Mouse (Mus musculus) CH12.LX (cell line): Measurements from ENCODE around the gene Zfp575. TPM values are rescaled to one million over a fixed set of nuclear protein-coding genes. Genes with fewer than 3 reads are reported as not detected.

Experiments
- DNase-seq: peaks from one replicate; pipeline ENCODE4 v3.0.0-alpha.2; 2013; ENCODE audit errors: extremely low read depth
- H3K27ac ChIP-seq: 2 replicates; pipeline ENCODE4 v1.5.1; 2012; ENCODE audit warnings: low read depth, mild to moderate bottlenecking, control low read depth, moderate library complexity; ENCODE audit not compliant: insufficient read depth
- H3K27me3 ChIP-seq: replicated peaks from 2 replicates; pipeline ENCODE3; 2012; ENCODE audit warnings: inconsistent platforms
- H3K36me3 ChIP-seq, 2 experiments: replicated peaks in 1 of 2; 2 replicates each; pipeline versions ENCODE3 to v1.6.1; 2012; ENCODE audit warnings: inconsistent platforms in 1 of 2, low read length in 1 of 2, mild to moderate bottlenecking in 1 of 2, mixed read lengths in 1 of 2, moderate library complexity in 1 of 2; ENCODE audit not compliant: control insufficient read depth in 1 of 2, insufficient read depth in 1 of 2
- H3K4me1 ChIP-seq, 2 experiments: 2 replicates each; pipeline ENCODE4 v1.6.1; 2012; ENCODE audit warnings: inconsistent platforms in 1 of 2, moderate library complexity in 1 of 2; ENCODE audit not compliant: insufficient read depth in 2 of 2, control insufficient read depth in 1 of 2
- H3K4me2 ChIP-seq: 2 replicates; pipeline ENCODE4 v1.6.1; 2012; ENCODE audit warnings: low read depth, mild to moderate bottlenecking, control low read depth; ENCODE audit not compliant: poor library complexity, insufficient read depth, severe bottlenecking
- H3K4me3 ChIP-seq, 3 experiments: fragments of 150-350 bp in 1 of 3; sonication (generic) in 1 of 3; replicated peaks in 1 of 3; 2 replicates each; pipeline versions ENCODE3 to v1.5.1; 2011 to 2012; ENCODE audit warnings: low read depth in 2 of 3, low read length in 2 of 3, mild to moderate bottlenecking in 2 of 3, moderate library complexity in 2 of 3, control low read depth in 1 of 3, improper control_type of control experiment in 1 of 3, inconsistent platforms in 1 of 3, mixed read lengths in 1 of 3; ENCODE audit not compliant: poor library complexity in 1 of 3
- H3K79me2 ChIP-seq: replicated peaks from 2 replicates; pipeline ENCODE4 v1.6.1; 2012; ENCODE audit warnings: mild to moderate bottlenecking, moderate library complexity; ENCODE audit not compliant: control insufficient read depth, poor library complexity, insufficient read depth, severe bottlenecking; ENCODE audit errors: extremely low read depth
- H3K9ac ChIP-seq: 2 replicates; pipeline ENCODE4 v1.6.1; 2012; ENCODE audit warnings: low read depth, mild to moderate bottlenecking, control low read depth, moderate library complexity; ENCODE audit not compliant: insufficient read depth
- H3K9me3 ChIP-seq: replicated peaks from 2 replicates; pipeline ENCODE3; 2012; ENCODE audit warnings: low read length, inconsistent platforms, mixed read lengths
- BHLHE40 ChIP-seq: IDR thresholded peaks from 2 replicates; pipeline ENCODE4 v1.6.1; 2011; ENCODE audit warnings: mild to moderate bottlenecking, low read depth, low read length, improper control_type of control experiment
- CHD2 ChIP-seq: IDR thresholded peaks from 2 replicates; pipeline ENCODE4 v1.6.1; 2011; ENCODE audit warnings: low read length, improper control_type of control experiment
- E2F4 ChIP-seq: IDR thresholded peaks from 2 replicates; pipeline ENCODE4 v1.6.1; 2011; ENCODE audit warnings: low read depth, low read length, improper control_type of control experiment; ENCODE audit not compliant: insufficient replicate concordance
- EP300 ChIP-seq: IDR thresholded peaks from 2 replicates; pipeline ENCODE4 v1.6.1; 2011; ENCODE audit warnings: low read length, improper control_type of control experiment
- ETS1 ChIP-seq: conservative IDR thresholded peaks from 2 replicates; pipeline ENCODE4 v1.6.1; 2012; ENCODE audit warnings: low read depth, mild to moderate bottlenecking, inconsistent platforms, low read length, improper control_type of control experiment, moderate library complexity
- HCFC1 ChIP-seq: IDR thresholded peaks from 2 replicates; pipeline ENCODE4 v1.6.1; 2012; ENCODE audit warnings: low read depth, mild to moderate bottlenecking, inconsistent platforms, low read length, improper control_type of control experiment
- IRF4 ChIP-seq: IDR thresholded peaks from 2 replicates; pipeline ENCODE4 v1.6.1; 2014; ENCODE audit warnings: low read depth, mild to moderate bottlenecking, inconsistent platforms, low read length, improper control_type of control experiment
- JUN ChIP-seq: IDR thresholded peaks from 2 replicates; pipeline ENCODE4 v1.6.1; 2011; ENCODE audit warnings: low read depth, mild to moderate bottlenecking, low read length, improper control_type of control experiment, moderate library complexity; ENCODE audit not compliant: insufficient read depth
- KAT2A ChIP-seq: IDR thresholded peaks from 2 replicates; pipeline ENCODE4 v1.6.1; 2012; ENCODE audit warnings: low read length, improper control_type of control experiment, inconsistent platforms; ENCODE audit not compliant: insufficient replicate concordance
- MAFK ChIP-seq: IDR thresholded peaks from 2 replicates; pipeline ENCODE4 v1.6.1; 2011; ENCODE audit warnings: low read length, improper control_type of control experiment; ENCODE audit not compliant: insufficient replicate concordance
- MAZ ChIP-seq: IDR thresholded peaks from 2 replicates; pipeline ENCODE4 v1.6.1; 2012; ENCODE audit warnings: low read depth, mild to moderate bottlenecking, inconsistent platforms, low read length, improper control_type of control experiment, moderate library complexity
- MEF2A ChIP-seq: IDR thresholded peaks from 2 replicates; pipeline ENCODE4 v1.6.1; 2014; ENCODE audit warnings: low read depth, mild to moderate bottlenecking, inconsistent platforms, low read length, improper control_type of control experiment, borderline replicate concordance
- MXI1 ChIP-seq: IDR thresholded peaks from 2 replicates; pipeline ENCODE4 v1.6.1; 2011; ENCODE audit warnings: mild to moderate bottlenecking, low read depth, low read length, improper control_type of control experiment
- MYC ChIP-seq: IDR thresholded peaks from 2 replicates; pipeline ENCODE4 v1.6.1; 2011; ENCODE audit warnings: low read depth, mild to moderate bottlenecking, improper control_type of control experiment, low read length
- NELFE ChIP-seq: IDR thresholded peaks from 2 replicates; pipeline ENCODE4 v1.6.1; 2011; ENCODE audit warnings: low read depth, low read length, improper control_type of control experiment
- NRF1 ChIP-seq: IDR thresholded peaks from 2 replicates; pipeline ENCODE4 v1.6.1; 2014; ENCODE audit warnings: low read depth, mild to moderate bottlenecking, inconsistent platforms, low read length, improper control_type of control experiment, moderate library complexity
- PAX5 ChIP-seq: IDR thresholded peaks from 2 replicates; pipeline ENCODE4 v1.6.1; 2012; ENCODE audit warnings: low read length, inconsistent platforms, mixed read lengths
- POLR2A ChIP-seq: IDR thresholded peaks from 2 replicates; pipeline ENCODE4 v1.6.1; 2011; ENCODE audit warnings: low read depth, mild to moderate bottlenecking, improper control_type of control experiment, low read length
- POLR2AphosphoS2 ChIP-seq: IDR thresholded peaks from 2 replicates; pipeline ENCODE4 v1.6.1; 2011; ENCODE audit warnings: low read depth, low read length, improper control_type of control experiment
- RAD21 ChIP-seq: IDR thresholded peaks from 2 replicates; pipeline ENCODE4 v1.6.1; 2011; ENCODE audit warnings: low read depth, mild to moderate bottlenecking, low read length, improper control_type of control experiment, moderate library complexity
- RCOR1 ChIP-seq: conservative IDR thresholded peaks from 2 replicates; pipeline ENCODE4 v1.6.1; 2012; ENCODE audit warnings: low read depth, mild to moderate bottlenecking, inconsistent platforms, low read length, improper control_type of control experiment
- SMC3 ChIP-seq: IDR thresholded peaks from 2 replicates; pipeline ENCODE4 v1.6.1; 2011; ENCODE audit warnings: low read depth, low read length, improper control_type of control experiment
- TBP ChIP-seq: conservative IDR thresholded peaks from 2 replicates; pipeline ENCODE4 v1.6.1; 2011; ENCODE audit warnings: low read depth, low read length, improper control_type of control experiment
- TCF12 ChIP-seq: IDR thresholded peaks from 2 replicates; pipeline ENCODE4 v1.6.1; 2014; ENCODE audit warnings: low read depth, mild to moderate bottlenecking, inconsistent platforms, low read length, improper control_type of control experiment
- USF1 ChIP-seq: IDR thresholded peaks from 2 replicates; pipeline ENCODE4 v1.6.1; 2014; ENCODE audit warnings: low read depth, mild to moderate bottlenecking, inconsistent platforms, low read length, improper control_type of control experiment
- USF2 ChIP-seq: conservative IDR thresholded peaks from 2 replicates; pipeline ENCODE4 v1.6.1; 2011; ENCODE audit warnings: low read depth, low read length, improper control_type of control experiment
- ZKSCAN1 ChIP-seq: IDR thresholded peaks from 2 replicates; pipeline ENCODE4 v1.6.1; 2012; ENCODE audit warnings: low read depth, inconsistent platforms, low read length, improper control_type of control experiment, borderline replicate concordance
- dilution Hi-C: fragments of 300-500 bp; cut with MboI; formaldehyde crosslinking; loops from 2 replicates; pipeline ENCODE4 v1.14.3; 2020; ENCODE audit warnings: low sequenced_read_pairs; ENCODE audit not compliant: extremely low pct_unique_long_range_greater_than_20kb, extremely low pct_ligation_motif_present
- in situ Hi-C: fragments of 300-500 bp; cut with MboI; formaldehyde crosslinking; loops from 3 replicates; pipeline ENCODE4 v1.14.3; 2019; ENCODE audit warnings: low sequenced_read_pairs, low pct_ligation_motif_present, low pct_unique_long_range_greater_than_20kb, mixed read lengths
- polyA plus RNA-seq: library from polyadenylated mRNA; unstranded; fragments of >175 nt; gene quantifications from 2 replicates; pipeline ENCODE4 v1.2.1, GENCODE M21; 2012; ENCODE audit warnings: low read depth; ENCODE audit not compliant: insufficient read length
- total RNA-seq, 2 experiments: library from RNA; depleted of rRNA; stranded (reverse); fragments of 300-350 nt in 1 of 2; fragments of >200 nt in 1 of 2; gene quantifications; 2 replicates each; pipeline ENCODE4 v1.2.3; 2012 to 2014

Zfp575 gene
- total and polyA plus RNA-seq, 3 experiments, result 0.09 to 0.81 (median 0.14) TPM

DNA sequence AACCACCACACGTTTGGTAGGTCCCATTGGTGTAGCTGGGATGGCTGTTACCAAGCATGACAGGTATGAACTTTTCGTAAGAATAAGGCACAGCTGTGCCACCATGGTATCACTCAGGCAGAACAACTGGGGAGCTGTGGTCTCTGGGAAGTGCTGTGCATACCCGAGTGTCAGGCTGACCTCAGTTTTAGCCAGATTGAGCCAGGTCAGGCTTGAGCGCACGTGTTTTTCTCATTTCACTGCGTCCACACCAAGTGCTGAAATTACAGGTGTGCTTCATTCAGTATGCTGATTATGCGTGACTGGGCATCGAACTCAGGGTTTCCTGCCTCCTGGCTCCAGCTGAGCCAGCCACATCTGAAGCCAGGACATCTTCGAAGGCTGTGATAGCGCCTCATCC, 31.7 kb downstream of the Zfp575 start (continued):
- TF ChIP-seq E2F4 (no peak), MXI1 (no peak), POLR2A (no peak), ETS1 (peak; percentile 82), USF1 (no peak), MAFK (0 out of 2 replicates have a peak, but pooled peaks have one; percentile 17), JUN (no peak), POLR2AphosphoS2 (no peak), MYC (0 out of 2 replicates have a peak, but pooled peaks have one; percentile 61), CHD2 (no peak)

DNA sequence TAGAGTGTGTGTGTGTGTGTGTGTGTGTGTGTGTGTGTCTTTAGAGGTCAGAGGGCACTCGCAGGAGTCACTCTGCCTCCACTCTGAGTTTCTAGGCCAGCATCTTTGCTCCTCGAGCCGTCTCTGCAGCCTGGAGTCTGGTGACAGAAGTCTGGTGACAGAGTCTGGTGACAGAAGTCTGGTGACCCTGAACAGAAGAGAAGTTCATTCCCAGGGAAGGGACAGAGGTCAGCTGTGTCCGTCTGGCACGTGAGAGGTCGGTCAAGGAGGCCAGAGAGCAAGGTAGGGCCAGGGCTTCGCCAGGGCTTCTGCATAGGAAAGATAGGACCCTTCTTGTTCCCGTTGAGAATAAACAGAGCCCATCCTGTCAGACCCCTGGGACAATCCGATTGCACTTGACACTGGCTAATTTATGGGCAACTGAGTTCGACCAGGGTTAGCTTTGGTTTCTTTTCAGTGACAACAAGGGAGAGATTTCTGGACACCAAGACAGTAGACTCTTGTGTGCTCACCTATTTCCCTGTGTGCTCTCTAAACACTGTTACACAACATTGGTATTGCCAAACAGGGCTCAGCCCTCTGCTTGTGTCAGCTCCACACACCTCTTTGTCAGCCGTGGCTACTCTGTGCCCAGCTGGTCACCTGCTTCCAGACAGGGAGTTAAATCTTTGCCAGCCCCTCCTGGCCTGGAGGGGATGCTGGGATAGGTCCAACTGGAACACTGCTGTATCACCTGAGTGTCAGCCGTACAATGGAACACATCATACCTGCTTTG, 35.3 kb downstream of the Zfp575 start:
- H3K79me2 ChIP-seq, result peaks cover 19% of the 10 kb centered on the region
- no peak overlapping the region for H3K4me3 ChIP-seq
- H3K4me1 ChIP-seq, result peaks cover 16 to 66% of the 10 kb centered on the region in 2 experiments
- dilution Hi-C loops, result no loop called here
- H3K27me3 ChIP-seq, result no peaks in the 10 kb centered on the region
- H3K4me2 ChIP-seq, result no peak overlapping the region
- TF ChIP-seq MYC, result no peak
- TF ChIP-seq PAX5, result no peak
- no peak for TF ChIP-seq MAZ
- TF ChIP-seq JUN, result no peak
- TF ChIP-seq USF1, result no peak
- TF ChIP-seq BHLHE40, result no peak
- no peak for TF ChIP-seq TCF12
- TF ChIP-seq KAT2A, result no peak
- TF ChIP-seq NRF1, result no peak
- no peak for TF ChIP-seq NELFE
- TF ChIP-seq IRF4, result no peak
- no peak for TF ChIP-seq TBP
- no peak for TF ChIP-seq USF2
- TF ChIP-seq RAD21, result no peak
- TF ChIP-seq RCOR1, result no peak
- TF ChIP-seq HCFC1, result no peak
- TF ChIP-seq MEF2A, result no peak
- no peak for TF ChIP-seq EP300
- TF ChIP-seq ZKSCAN1, result no peak
- no peak for TF ChIP-seq SMC3
- TF ChIP-seq, all 38 proteins: peak for 0
- H3K27ac ChIP-seq, result no peak overlapping the region
- H3K9ac ChIP-seq, result no peak overlapping the region
- peaks cover 46 to 82% of the 10 kb centered on the region in 2 experiments for H3K36me3 ChIP-seq
- peaks cover 7% of the 10 kb centered on the region for H3K9me3 ChIP-seq
- in situ Hi-C loops, result no loop called here
- DNase-seq, result no peak
